Mouse (Mus musculus): ENCODE data around the gene Trim2. TPM values are rescaled to one million over a fixed set of nuclear protein-coding genes. Genes with fewer than 3 reads are reported as not detected.

Gene Trim2
- total RNA-seq (2017): 0.39 TPM in 1 of 3 replicates, not detected in the others

DNA sequence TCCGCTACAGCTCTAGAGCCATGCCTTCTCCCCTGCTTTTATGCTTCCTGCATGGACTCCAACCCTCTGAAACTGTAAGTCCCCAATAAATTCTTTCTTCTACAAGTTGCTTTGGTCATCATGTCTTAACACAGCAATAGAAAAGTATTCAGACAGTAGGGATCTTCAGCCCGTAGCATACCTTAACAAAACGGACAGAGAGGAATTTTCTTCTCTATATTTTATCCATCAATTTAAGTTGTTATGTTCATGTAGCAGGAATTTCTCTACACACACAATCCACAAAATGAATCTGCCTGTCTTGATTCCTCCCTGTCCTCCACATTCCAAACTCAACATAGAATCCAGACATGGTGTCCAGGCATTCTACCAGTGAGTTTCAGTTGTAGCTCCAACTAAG is at the start of gene Trim2:
Gene Trim2 (minus strand): TSS at position 101 of the 400 bp plus-strand sequence.
- ATAC-seq (replicated peaks; ENCODE audit: insufficient number of reproducible peaks, low FRiP score, low TSS enrichment, poor library complexity, severe bottlenecking): no peak

DNA sequence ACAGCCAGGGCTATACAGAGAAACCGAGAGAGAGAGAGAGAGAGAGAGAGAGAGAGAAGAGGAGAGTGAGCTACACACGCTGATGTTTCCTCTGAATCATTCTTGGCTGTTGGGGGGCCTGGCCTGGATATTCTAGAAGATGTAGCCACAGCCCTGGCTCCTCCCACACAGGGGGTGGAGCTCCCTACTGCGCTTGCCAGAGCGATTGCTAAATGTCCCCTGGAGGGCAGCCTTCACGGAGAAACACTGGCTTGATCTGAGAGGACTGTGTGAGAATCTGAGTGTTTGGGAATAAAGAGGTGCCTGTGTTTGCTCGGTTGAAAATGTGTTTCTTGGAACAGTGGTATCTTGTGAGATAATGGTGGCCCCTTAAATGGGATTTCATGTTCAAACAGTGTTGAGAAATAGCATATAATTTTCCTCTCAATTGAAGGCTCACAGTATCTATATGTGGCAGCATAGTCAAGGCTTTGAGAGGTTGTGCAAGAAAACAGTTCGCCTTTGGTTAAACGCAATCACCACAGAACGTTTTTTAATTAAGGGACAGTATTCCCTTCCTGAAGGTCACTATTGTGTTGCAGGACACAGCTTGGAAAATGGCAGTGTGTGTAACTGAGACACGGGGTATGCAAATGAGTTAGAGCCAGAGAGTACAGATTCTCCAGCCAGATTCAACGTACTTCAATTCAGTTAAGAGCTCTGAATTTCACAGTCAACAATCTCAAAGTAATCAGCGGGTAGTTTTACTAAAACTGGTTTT is 49.4 kb upstream of the Trim2 start:
- 0 out of 2 replicates have a peak, but pooled peaks have one; percentile 44 for ATAC-seq (replicated peaks; ENCODE audit: insufficient number of reproducible peaks, low FRiP score, low TSS enrichment, poor library complexity, severe bottlenecking)

DNA sequence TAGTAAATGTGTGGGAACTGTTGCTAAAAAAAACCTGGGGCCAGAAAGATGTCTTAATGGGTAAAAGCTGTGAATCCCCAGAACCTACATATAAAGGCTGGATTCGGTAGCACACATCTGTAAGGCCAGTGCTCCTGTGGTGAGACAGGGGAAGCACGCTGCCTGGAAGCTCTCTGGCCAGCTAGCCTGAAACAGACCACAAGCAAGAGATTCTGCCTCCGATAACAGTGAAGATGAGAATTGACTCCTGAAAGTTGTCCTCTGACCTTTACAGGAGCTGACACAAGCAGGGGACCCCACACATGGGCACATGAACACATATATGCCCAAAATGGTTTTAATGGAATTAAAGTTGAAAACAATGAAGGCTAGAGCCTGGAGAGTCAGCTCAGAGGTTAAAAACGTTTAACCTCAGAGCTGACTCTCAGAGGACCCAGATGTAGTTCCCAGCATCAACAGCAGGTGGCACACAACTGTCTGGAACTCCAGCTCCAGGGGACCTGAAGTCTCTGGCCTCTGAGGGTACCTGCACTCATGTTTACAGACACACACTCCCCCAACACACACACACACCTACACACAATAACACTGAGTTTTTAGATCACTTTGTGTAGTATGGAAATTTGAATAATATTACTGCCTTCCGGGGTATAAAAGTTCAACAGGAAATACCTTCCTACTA is 45.8 kb upstream of the Trim2 start:
- no peak for ATAC-seq (replicated peaks; ENCODE audit: insufficient number of reproducible peaks, low FRiP score, low TSS enrichment, poor library complexity, severe bottlenecking)

DNA sequence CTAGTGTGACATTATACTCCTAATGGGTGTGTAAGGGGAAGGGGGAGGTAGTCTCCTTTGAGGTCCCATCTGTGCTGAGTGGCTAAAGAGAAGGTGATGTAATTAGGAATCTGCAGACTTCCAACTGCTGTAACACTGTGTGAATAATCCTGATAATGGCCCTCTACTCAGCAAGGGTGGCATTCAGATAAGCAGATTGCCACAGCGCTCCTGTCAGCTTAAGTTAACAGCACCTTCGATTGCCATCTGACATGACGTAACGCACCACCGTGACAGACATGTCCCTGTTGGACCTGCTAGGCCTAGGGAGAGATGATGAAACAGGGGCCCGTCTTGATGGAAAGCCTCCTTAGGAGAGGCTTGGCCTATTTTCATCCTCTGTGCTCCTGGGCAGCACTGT is 43.6 kb upstream of the Trim2 start:
- no peak for ATAC-seq (replicated peaks; ENCODE audit: insufficient number of reproducible peaks, low FRiP score, low TSS enrichment, poor library complexity, severe bottlenecking)

DNA sequence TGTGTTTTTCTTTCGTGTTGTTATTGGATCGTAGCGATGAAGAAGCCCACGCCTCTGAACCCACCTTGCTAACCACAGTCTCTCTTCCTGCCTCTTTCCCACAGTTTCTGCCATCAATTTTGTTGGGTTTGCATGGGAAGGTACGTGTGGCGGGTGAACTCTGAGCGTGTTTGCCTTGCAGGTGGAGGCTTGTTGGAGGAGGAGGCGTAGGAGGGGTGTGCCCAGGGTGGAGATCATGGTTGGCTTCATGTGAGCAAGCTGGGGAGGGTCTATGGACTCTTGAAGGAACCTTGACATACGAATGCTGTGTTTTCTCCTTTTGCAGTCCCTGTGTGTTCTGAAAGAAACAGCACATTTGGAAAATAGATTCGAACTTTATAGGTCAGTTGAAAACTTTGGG is 43.1 kb upstream of the Trim2 start:
- ATAC-seq (replicated peaks; ENCODE audit: insufficient number of reproducible peaks, low FRiP score, low TSS enrichment, poor library complexity, severe bottlenecking): no peak

DNA sequence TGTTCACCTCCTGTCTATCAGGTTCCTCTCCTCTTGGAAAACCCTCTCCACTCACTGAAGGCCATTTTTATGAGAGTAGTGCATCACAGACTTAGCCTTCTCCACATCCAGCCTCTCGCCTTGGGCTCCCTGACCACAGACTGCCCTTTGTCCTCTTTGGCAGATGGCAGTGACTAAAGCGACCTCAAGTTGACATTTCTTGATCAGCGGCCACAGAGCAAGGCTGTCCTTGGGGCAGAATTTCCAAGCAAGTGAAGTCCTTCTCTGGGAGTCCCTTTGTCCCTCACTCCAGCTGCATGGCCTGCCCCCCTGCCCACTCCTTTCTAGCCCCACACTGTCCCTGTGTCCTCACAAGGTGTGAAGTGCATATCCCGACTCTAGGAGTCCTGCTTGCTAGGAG is 40.7 kb upstream of the Trim2 start:
- ATAC-seq (replicated peaks; ENCODE audit: insufficient number of reproducible peaks, low FRiP score, low TSS enrichment, poor library complexity, severe bottlenecking): no peak

DNA sequence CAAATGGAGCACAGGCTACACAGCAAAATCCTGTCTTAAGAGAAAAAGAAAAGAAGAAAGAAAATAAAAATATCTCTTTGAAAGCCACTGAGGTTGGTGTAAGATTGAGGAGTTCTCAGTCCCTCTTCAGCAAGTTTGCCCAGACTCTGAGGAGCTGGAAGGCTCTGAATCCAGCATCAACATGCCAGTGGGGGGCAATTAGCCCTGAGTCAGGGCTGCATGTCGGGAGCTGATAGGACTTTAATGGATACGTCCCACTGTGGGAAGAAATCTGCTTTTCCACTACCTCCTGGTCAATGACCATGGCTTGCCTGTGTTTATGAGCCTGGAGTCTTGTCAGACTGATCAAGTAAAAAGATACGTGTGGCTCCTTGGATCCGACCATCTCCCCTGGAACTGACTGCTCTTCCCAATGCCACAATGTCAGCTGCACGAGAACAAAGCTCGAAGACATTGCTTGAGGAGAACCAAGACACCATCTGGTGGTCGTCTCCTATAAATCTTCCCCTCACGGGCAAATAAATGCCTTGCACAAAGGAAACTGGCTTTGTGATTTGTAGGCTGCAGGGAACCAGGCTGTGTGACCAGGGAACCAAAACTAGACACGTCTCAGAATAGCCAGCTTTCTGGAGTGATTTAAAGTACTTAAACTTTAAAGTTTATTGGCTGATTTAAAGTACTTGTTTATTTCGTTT is 39.9 kb upstream of the Trim2 start:
- ATAC-seq (replicated peaks; ENCODE audit: insufficient number of reproducible peaks, low FRiP score, low TSS enrichment, poor library complexity, severe bottlenecking): no peak

DNA sequence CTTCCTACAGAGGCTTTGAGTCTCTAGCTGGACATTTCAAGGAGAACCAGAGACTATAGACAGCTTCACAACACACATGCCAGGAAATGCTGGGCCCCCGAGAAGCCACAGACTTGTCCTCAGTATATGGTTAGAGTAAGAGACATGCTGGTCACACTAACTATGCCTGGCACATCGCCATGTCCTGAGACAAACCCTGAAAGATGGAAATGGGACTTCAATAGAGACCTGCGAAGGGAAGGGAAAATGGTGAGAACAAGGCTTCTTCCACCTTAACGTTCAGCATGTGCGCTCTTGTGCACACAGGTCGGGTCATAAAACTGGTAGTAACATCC is 38.9 kb upstream of the Trim2 start:
- no peak for ATAC-seq (replicated peaks; ENCODE audit: insufficient number of reproducible peaks, low FRiP score, low TSS enrichment, poor library complexity, severe bottlenecking)

DNA sequence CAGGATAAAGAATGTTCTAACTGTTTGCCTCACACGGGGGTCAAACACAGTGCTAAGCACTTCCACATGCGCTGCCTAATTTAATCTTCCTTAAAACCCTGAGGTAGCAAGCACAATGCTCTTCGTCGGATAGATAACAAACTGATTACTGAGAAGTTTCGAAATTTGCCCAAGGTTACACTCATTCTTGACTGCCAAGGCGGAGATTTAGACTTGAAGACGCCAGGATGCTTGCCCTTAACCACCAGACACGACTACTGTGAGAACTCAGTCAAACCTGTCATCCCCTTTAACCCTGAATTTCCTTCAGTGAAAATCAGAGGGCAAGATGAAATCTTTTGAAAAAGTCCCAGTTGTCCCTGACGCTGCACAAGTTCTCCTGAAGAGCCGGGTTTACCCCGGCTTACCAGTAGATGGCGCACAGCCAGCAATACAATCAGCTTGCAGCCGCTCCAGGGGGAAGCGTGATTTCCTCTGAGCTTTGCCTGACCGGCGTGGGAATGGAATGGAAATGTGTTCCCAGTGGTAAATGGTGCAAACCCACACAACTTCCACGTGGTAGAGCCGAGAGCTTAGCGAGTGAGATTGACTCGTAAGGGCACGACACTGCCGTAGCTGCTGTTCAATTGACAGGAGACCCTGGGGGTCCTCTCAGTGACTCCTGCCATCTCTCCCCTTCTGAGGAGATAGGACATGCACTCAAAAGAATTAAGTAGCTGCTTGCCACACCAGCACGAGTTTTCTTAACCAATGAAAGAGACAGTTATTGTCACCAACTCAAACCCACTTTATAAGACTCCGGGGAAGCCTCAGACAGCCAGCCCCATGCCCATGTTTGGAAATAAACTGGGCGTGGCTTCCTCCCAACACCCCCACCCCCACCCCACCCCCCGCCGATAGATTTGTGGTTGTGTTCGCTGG is 38.3 kb upstream of the Trim2 start:
- ATAC-seq (replicated peaks; ENCODE audit: insufficient number of reproducible peaks, low FRiP score, low TSS enrichment, poor library complexity, severe bottlenecking): peak; percentile 59

DNA sequence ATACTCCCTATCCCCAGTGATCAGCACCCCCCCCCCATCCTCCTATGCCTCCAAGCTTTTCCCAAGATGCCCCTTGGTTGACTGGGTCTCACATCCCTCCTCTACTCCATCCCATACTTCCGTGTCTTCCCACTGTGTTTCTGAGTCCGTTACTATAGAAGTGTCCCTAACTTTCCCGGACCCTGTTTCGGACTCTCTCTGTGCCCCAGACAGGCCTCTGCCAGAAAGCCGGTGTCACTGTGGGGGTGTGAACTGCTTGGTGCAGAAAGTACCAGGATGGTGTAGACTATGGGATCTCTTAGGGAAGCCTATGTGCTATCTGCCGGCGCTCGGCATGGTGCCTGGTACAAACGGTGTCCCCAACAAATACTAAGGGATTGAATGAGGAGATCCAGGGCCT is 36.4 kb upstream of the Trim2 start:
- ATAC-seq (replicated peaks; ENCODE audit: insufficient number of reproducible peaks, low FRiP score, low TSS enrichment, poor library complexity, severe bottlenecking): no peak

DNA sequence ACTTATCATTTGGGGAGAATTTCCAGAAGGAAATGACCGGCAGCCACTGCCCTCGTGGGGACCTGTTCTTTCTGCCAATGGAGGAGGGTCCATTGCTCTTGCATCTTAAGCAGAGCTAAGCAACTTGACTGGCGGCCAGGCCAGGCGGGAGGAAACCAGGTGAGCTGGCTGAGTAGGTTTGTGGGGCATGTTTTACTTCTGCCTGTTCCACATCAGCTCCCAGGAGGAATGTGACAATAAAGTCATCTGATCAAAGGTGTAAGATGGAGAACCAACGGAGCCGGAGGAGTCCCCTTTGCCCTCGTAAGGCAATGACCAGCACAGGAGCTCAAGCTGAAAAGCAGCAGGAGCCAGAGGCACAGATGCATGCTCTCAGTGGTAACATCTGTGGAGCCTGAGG is 35.1 kb upstream of the Trim2 start:
- no peak for ATAC-seq (replicated peaks; ENCODE audit: insufficient number of reproducible peaks, low FRiP score, low TSS enrichment, poor library complexity, severe bottlenecking)

DNA sequence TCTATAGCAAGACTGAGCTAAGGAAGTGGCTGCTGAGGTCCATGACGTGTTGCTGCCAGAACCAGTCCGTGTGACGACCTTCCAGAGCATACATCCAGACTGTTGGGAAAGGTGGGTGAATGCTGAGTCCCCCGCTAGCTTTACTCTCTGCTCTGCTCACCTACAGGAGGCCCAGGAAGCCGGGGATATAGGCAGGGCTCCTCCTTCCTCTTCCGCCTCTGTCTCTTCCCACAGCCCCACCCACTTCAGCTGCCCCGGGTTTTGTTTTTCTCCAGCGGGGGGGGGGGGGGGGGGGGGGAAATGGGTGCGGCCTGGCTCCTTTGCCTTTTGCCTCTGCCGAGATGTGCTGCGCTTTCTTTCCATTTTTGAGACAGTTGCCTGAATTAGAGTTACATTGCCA is 30.9 kb upstream of the Trim2 start:
- ATAC-seq (replicated peaks; ENCODE audit: insufficient number of reproducible peaks, low FRiP score, low TSS enrichment, poor library complexity, severe bottlenecking): peak; percentile 60

DNA sequence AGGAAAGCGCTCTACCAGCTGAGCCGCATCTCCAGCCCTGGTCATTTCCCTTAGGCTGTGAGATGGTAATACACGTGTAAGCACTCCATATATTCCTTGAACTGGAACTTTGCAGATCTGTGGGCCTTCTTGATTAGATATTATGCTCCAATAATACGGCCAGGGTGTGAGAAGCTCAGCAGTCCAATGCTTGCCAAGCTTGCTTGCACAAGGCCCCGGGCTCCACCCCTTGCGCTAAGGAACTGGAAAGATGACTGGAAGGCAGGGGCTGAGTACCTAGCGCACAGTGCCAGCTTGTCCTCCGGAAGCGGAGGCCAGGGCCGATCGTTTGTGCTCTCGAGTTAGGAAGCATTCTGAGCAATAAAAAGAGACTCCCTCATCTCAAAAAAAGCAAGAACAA is 29.7 kb upstream of the Trim2 start:
- no peak for ATAC-seq (replicated peaks; ENCODE audit: insufficient number of reproducible peaks, low FRiP score, low TSS enrichment, poor library complexity, severe bottlenecking)

DNA sequence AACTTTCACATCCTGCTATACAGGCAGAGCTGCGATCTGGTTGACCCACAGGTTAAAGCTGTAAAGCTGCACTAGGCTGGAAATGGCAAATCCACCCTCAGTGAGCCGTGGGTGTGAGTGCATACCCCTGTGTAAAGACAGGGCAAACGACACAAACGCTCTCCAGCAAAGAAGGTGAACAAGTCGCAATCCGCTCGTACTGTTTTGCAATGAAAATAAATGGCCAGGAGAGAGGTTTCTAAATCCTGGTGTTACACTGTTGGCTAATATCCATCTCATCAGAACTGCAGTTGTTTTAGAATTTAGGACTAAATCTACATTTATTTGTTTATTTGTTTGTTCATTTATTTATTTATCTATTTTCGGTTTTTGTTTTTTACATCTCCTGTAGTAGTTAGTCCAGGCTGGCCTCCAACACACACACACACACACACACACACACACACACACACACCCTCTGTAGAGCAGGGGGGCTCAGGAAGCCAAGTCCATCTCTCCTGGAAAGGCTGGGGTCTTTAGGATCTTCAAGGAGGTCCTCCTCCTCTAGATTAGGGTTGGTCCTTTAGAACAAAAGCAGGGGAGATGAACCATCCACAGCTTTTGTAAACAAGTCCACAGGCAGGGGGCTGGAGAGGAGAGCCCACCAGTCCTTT is 28.9 kb upstream of the Trim2 start:
- no peak for ATAC-seq (replicated peaks; ENCODE audit: insufficient number of reproducible peaks, low FRiP score, low TSS enrichment, poor library complexity, severe bottlenecking)

DNA sequence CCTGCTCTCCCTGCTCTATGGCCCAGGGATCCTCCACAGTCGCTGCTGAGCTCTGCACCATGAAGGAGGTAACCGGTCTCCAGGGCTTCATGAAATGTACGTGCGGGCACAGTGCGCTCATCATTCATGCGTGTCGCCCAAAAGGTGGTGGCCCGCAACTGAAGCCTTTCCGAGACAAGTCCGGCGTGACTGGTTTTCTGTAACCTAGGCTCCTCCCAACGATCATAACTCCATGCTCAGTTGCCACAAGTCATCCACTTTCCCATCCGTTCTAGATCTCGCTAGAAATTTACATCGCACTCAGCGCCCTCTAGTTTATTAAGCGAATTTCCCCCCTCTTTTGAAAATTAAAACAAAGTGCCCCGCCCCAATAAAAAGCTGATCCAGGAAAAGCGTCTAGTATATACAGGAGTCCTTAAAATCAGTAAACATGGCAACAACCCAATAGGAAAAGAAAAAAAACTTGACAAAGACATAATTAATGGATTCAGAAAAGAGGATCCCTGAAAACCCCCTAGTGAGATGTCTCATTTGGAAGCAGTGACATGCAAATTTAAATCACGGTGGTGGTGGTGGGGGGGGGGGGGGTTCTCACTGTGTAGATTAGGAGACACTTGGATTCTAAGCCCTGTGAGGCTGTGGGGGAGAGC is 28.2 kb upstream of the Trim2 start:
- ATAC-seq (replicated peaks; ENCODE audit: insufficient number of reproducible peaks, low FRiP score, low TSS enrichment, poor library complexity, severe bottlenecking): no peak

DNA sequence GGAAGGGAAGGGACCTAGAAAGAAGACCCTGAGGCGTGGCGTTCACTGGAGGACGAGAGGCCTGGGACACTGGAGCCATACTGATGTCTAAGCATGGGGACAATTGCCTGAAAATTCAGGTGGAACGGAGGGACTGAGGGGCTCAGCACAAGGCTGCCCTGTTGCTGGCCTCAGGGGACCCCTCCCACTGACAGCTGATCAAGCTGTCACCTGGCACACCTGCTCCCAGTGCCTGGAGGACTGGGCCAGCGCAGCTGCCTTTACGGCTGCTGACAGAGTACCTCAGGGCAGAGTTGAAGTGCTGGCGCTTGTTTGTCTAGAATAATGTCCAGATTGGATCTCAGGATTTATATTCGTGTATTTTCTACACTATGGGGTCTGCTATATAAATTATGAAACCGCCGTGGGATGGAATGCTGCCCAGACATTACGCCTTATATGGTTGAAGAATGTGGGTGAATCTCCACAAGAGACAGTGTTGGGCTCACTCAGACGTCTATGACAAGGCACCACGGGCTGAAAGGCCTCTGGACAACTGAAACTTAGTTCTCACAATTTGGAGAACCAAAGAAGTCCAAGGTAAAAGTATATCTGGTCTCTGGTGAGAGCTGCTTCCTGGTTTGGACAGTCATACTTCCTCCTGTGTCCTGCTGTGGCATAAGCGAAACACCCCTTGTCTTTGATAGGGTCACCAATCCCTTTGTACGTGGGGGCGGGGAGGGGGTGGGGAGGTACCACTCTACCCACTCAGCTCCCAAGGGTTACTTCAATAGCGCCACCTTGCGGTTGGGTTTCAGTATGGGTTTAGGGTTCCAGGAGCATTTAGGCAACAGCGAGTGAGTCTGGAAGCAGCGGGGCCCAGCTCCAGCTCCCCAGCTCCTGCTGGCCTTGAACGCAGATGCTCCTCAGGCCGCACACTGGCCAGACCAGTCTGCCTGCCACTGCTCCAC is 27.0 kb upstream of the Trim2 start:
- peak; percentile 48 for ATAC-seq (replicated peaks; ENCODE audit: insufficient number of reproducible peaks, low FRiP score, low TSS enrichment, poor library complexity, severe bottlenecking)

DNA sequence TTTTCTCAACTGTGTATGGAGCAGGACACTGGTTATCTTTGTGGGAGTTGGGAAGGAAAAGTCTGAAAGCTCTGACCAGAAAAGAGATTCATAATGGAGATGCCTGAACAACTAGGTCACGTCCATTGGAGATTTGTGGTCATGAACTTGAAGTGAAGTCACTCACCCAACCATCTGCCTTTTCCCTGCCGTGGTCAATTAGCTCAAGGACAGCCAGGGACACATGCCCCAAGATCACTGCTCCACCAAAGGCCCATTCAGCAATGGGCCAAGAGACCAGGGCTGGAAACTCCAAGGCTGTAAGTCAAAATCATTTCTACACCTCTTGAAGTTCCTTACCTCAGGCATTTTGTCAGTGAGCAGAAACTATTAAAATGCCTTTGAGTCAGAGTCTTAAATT is 23.5 kb upstream of the Trim2 start:
- no peak for ATAC-seq (replicated peaks; ENCODE audit: insufficient number of reproducible peaks, low FRiP score, low TSS enrichment, poor library complexity, severe bottlenecking)
